Mouse (Mus musculus) R1 (cell line): Measurements from ENCODE around the gene Gm4881.
A peak's percentile ranks its signal among the peaks of the same experiment; 100 is the strongest.
"Not testable (repeated sequence)": the region's sequence is repeated elsewhere in the genome, so short reads cannot be mapped to it uniquely, and the experiment has no call there.

ENCODE experiments used
- DNase-seq: peaks from one replicate; pipeline ENCODE4 v3.0.0-alpha.2; 2018; ENCODE audit warnings: low read depth, low spot score

Gm4881 gene

DNA sequence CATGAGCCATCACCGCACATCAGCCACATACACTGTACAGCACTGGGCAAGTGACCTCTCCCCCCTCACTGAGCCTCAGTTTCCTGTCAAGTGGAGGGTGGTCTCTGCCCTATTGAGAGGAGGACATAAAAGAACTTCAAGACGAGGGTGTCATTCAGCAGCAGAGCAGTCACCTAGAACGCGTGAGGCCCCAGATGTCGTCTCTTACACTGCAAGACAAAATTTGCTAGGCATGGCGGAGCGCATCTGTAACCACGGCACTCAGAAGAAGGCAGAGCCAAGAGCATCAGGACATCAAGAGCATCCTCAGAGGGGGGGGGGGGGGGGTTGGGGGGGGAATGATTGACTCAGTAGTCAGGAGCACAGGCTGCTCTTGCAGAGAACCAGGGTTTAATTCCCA, 48.0 kb downstream of the Gm4881 start:
- no peak for DNase-seq

DNA sequence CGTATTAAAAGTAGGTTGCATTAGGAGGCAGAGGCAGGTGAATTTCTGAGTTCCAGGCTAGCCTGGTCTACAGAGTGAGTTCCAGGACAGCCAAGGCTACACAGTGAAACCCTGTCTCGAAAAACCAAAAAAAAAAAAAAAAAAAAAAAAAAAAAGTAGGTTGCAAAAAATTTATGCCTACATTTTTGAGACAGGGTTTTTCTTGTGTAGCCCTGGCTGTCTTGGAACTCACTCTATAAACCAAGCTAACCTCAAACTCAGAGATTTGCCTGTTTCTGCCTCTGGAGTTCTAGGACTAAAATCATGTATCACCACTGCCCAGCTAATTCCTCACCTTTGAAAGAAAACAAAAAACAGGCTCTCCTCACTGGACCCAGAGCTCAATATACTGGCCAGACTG, 48.5 kb downstream of the Gm4881 start:
- not testable (repeated sequence) for DNase-seq

DNA sequence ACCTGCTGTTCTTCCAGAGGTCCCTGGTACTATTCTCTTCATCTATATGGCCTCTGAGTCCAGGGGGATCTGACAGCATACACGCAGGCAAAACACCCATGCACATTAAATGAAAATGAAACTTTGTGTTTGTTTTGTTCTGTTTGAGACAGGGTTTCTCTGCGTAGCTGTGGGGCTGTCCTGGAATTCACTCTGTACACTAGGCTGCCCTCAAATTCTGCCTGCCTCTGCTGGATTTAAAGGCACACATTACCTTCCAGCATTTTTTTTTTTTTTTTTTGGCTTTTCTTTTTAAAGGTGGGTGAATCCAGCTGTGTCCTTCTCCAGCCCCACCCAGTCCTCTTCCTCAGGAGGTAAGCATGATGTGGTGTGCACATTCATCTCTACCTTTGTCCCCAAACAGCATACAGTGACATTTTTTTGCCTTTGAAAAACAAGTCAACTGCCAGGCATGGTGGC, 52.1 kb downstream of the Gm4881 start:
- DNase-seq = peak; percentile 54

DNA sequence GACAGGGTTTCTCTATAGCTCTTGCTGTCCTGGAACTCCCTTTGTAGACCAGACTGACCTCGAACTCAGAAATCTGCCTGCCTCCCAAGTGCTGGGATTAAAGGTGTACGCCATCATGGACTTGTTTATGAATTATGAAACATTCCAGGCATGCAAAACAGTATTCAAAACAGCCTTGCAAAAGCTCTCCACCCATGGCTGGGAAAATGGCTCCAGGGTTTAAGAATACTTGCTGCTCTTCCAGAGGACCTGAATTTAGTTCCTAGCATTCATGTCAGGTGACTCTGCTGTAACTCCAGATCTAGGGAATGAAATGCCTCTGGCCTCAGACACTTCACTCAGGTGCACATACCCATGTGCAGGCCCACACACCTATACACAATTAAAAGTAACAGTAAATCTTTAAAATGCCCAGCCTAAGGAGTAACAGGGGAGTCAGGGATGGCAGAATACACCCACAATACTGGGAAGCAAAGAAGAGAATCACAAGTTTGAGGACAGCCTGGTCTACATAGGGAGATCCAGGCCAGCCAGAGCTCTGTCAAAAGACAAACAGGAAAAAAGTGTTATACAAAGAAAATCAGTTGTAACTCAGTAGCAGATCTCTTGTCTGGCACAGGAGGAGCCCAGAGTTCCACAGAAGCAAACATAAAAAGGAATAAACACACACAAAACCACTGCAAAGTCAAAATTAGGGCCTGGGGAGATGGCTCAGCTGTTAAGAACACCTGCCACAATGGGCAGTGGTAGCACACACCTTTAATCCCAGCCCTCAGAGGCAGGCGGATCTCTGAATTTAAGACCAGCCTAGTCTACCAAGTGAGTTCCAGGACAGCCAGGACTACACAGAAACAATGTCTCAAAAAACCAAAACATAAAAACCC, 52.8 kb downstream of the Gm4881 start:
- DNase-seq = peak; percentile 53

DNA sequence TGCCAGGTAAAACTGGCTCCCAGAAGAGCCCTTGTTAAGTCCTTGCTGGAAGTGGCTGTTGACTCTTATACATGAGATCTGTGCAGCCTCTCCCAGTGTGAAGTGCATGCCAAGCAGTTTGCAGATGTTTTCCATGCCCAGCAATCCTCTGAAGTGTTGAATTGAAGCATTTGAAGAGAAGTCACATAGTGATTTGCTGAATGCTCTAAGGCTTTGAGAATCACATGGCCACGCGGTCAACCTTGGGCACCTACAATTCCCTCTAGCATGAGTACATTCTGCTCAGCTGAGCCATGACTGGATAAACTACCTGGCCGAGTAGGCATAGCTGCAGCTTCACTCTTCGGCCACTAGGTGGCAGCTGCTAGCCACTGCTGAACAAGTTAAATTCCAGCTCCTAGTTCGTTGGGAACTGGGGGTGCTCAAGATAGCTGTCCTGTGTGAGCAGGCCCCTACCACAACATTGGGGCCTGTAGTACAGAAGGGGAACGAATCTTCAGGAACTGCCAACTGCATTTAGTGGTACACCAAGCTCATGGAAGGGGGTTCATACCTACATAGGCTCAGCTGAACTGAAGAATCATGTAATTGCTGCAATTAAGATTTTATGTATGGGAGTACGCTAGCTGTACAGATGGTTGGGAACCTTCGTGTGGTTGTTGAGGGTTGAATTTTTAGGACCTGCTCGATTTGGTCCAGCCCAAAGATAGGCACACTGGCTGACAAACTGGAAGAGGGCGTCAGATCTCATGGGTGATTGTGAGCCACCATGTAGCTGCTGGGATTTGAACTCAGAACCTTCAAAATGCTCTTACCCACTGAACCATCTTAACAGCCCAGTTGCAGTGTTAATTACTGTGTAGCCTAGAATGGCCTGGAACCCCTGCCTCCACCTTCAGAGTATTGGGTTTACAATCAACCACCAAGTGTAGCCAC, 53.7 kb downstream of the Gm4881 start:
- peak; percentile 95 for DNase-seq

DNA sequence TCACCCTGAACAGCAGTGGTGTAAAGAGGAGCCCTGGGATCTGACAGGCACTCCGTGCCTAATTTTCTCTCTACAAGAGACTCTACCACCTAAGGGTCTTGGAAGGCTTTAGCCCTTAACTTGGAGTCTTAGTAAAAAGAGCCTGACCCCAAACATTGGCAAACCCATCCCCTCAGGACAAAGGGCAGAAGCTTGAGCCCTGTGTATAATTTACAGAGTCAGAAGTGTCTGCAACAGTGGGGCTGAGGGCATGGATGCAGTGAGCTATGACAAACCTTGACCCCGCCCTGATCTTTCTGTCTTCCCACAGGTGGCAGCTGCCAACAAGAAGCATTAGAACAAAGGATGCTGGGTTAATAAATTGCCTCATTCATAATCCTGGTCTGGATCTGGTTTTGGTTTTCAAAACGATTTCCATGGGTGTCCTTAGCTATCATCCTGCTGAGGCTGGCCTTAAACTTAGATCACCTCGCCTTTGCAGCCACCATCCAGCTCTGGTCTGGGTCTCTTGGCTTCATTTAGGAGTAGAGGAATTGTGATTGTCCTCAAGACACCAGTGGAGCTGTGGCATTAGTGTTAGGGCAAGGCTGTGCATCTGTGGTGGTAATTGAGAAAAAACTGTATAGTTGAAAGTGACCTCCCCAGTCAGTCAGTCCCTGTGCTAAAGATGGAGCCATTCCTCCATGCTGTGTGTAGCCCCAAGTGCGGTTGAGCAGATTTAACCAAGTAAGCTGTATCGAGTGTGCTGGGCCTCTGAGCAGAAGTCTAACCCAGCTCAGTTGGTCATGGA, 54.7 kb downstream of the Gm4881 start:
- DNase-seq = no peak

DNA sequence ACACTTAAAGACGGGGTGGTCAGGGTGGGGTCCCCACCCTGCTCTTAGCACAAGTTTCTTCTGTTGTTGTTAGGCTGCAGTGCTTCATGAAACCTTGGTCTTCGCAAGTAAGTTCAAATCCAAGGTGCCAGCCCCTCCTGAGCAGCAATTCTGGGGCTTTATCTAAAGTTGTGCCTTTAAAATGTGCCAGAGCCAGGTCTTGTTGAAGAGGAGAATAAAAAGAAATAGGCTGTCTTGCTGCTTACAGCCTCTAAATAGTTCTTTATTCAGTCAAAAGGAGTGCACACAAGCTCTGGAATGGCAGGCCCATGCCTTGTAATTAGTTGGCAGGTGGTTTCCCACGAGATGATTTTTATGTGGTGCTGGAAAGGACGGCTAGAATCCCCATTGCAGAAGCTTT, 57.2 kb downstream of the Gm4881 start:
- no peak for DNase-seq

DNA sequence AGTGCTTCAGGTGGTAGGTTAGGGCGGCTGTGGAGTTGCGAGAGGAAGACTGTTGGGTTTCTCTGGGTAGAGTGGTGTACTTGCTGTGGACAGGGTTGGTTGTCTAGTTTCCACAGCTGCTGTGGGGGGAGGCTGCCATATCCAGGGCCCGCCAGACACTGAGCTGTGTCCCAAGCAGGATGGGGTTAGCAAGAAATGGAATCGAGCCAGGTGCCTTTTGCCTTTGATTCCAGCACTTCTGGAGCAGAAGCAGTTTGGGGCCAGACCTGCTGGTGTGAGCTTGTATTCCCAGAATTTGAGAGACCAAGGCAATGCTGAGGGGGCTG, 58.0 kb downstream of the Gm4881 start:
- peak; percentile 16 for DNase-seq

DNA sequence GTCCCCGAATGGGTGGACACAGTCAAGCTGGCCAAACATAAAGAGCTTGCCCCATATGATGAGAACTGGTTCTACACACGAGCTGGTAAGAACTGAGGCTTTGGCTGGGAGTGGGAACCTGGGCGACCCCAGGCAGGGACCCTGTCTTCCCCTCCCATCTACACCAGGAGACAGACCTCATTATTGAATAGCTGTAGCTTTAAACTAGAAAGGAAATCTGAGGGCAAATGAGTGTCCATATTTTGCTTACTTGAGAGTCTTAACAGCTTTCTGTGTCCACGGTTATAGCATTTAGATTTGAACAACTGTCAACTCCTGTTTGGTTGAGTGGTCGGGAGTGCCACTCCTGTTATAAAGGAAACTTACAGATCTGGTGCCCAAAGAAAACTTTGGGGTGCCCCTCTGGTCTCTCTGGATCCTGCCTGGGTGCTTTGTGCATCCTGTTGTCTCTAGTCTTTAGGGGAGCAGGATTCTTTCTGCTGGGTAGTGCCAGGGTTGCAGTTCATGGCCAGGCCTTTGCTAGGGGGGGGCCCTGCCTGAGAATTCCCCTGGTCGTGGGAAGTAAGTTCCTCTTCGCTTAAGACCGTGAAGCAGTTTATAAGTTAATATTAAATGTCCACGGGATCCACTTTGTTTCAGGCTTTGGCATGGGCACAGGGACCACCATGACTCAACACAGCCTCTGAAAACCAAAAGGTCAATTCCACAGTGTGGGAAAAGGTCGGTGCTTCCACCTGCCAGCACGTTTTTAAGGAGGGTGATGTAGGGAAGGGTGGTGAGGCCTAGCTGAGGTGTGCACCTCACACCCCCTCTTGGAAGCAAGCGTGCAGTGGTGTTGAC, 58.6 kb downstream of the Gm4881 start:
- DNase-seq = peak; percentile 6

DNA sequence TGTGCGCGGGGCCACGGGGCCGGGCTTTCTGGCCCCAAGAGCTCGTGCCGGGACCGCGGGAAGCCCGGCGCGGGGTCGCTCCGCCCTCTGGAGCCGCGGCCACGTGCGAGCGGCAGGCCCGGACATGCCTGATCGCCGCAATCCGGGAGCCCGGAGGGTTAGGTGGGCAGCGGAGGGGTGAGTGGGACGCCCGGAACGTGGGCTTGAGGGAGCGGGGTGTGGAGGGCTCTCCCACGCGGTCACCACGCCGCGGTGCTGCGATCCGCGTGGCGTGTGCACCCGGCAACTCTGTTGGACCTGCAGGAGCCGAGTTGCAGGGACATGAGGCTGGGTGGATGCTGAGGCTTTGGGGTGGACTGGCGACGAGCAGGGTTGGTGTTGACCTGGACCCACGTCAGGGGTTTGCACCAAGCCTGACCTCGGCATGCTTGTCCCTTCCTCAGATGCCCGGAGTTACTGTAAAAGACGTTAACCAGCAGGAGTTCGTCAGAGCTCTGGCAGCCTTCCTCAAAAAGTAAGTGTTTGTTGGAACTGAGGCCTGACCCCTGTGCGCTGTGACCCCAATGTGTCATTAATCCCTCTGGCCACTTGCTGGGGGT, 59.5 kb downstream of the Gm4881 start:
- no peak for DNase-seq

DNA sequence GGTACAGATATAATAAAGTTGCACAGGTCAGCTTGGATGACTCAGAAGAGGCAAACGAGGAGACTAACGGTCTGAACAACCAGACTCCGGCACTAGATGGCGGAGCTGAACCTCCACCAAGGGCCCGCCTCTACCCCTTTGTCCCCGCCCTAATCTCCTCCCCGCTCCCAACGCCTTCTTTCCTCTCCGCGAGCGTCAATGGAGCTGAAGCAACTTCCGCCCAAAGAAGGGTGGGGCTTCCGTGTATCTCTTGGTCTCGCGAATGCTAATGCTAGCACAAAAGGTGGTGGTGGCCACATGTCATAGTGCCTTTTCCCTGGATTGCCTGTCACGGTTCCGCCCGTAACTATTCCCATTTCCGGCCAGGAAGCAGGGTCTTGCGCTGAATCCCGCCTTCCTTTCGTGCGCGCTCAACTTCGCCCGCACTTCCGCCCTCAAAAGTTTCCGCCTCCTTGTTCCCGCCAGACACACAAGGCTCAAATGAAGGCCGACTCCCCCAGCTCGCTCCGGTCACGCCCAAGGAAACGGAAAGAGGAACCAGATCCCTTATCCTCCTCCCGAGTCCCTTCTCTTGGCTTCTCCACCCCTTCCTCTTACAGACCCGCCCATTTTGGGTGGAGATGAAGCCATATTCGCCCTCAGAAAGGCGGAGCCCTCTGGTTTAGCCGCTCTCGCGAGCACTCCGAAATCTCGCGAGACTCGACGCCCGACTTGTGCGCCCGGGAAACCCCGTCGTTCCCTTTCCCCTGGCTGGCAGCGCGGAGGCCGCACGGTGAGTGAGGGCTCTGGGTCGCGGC, 60.2 kb downstream of the Gm4881 start, which contains the start of gene Rps19:
Gene Rps19 (plus strand): TSS at position 476 of the 797 bp plus-strand sequence.
- peak; percentile 100 for DNase-seq

DNA sequence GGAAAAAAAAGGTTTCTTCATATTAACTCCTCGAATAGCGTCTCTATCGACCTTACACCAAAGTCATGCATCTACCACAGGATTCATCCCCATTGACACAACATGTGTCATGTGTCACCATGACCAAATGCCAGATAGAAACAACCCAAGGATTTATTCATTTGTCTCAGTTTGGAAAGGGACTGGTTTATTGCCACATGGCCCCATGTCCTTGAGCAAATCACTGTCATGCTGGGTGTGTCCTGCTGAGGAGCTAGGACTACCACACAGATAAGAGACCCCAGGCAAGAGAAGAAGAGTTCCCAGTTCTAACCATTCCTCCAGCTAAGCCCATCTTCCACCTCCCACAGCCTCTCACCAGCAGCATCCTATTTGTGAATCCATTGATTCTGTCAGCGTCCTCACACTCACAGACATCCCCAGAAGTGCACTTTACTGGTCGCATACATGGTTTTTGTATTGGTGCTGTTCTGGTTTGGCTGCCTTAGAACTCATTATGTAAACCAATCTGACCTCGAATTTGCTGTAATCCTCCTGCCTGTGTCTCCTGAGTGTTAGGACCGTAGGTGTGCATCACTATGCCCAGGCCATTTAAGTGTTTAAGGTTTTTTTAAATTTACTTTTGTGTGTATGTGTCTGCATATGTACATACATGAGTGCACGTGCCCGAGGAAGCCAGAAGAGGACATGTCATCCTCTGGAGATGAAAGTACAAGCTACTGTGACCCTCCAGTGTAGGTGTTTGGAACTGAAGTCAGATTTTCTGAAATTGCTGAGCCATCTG, 61.7 kb downstream of the Gm4881 start:
- DNase-seq = no peak

DNA sequence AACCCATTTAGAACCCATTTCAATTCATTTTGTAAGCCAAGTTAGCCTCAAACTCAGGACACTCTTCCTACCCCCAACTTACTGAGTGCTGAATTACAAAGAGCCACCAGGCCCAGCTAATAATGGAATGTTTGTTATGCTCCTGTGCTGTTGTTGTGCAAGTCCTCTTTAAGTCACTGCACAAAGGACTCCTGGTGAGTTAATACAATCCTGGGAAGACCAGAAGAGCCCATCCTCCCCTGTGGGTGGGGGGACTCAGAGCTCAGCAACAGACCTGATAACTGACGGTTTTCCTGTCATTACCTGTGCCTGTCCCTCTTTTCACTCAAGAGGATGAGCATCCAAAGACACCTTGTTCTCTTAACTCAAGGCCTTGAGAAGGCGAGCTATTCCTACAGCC, 64.7 kb downstream of the Gm4881 start:
- DNase-seq = peak; percentile 99

DNA sequence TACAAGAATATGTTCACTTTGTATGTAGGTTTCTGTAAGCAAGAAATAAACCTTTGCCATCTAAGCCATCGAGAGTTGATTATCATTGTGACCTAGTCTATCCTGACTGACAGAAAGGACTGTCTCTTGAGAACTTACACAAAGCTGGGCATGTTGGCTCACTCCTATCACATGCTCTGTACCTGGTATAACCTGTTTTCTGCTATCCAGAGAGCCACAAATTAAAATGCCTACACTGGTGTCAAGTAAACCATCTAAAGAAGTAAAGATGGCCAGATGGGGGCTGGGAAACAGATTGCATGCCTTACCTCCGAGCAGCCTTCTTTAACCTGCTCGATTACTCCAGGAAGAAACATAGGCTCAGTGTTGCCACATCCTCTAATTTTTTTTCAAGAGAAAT, 66.7 kb downstream of the Gm4881 start:
- DNase-seq = no peak
